Mouse (Mus musculus) myocyte (in vitro differentiated cells): Measurements from ENCODE around the gene Mrpl4. TPM values are rescaled to one million over a fixed set of nuclear protein-coding genes. Genes with fewer than 3 reads are reported as not detected.

Source experiments
- H3K27me3 ChIP-seq: one replicate; pipeline ENCODE4 v1.6.1; 2011; ENCODE audit not compliant: control insufficient read depth, insufficient read depth, insufficient read length
- H3K36me3 ChIP-seq: one replicate; pipeline ENCODE4 v1.6.1; 2011; ENCODE audit not compliant: control insufficient read depth, insufficient read depth
- H3K4me2 ChIP-seq: one replicate; pipeline ENCODE4 v1.6.1; 2011; ENCODE audit warnings: low read depth, control low read depth
- H3K4me3 ChIP-seq: one replicate; pipeline ENCODE4 v1.5.1; 2011; ENCODE audit warnings: mild to moderate bottlenecking, control low read depth, moderate library complexity
- H3K79me2 ChIP-seq: one replicate; pipeline ENCODE4 v1.6.1; 2011; ENCODE audit not compliant: control insufficient read depth, insufficient read depth
- H3ac ChIP-seq: one replicate; pipeline ENCODE4 v1.6.1; 2011; ENCODE audit not compliant: control insufficient read depth, insufficient read length
- CEBPB ChIP-seq: IDR thresholded peaks from 2 replicates; pipeline ENCODE4 v1.6.1; 2011; ENCODE audit warnings: mild to moderate bottlenecking, moderate library complexity; ENCODE audit not compliant: poor library complexity, insufficient read depth, severe bottlenecking
- E2F4 ChIP-seq: IDR thresholded peaks from one replicate; pipeline ENCODE4 v1.6.1; 2011; ENCODE audit warnings: mild to moderate bottlenecking, control low read depth, moderate library complexity; ENCODE audit not compliant: insufficient read depth
- MAX ChIP-seq: IDR thresholded peaks from one replicate; pipeline ENCODE4 v1.6.1; 2011; ENCODE audit warnings: low read depth, mild to moderate bottlenecking, control low read depth
- MYOD1 ChIP-seq, 3 experiments: IDR thresholded peaks; one replicate each; pipeline ENCODE4 v1.6.1; 2011; ENCODE audit warnings: control low read depth in 2 of 3, low read depth in 2 of 3, mild to moderate bottlenecking in 2 of 3, moderate library complexity in 1 of 3; ENCODE audit not compliant: insufficient read length in 2 of 3, control insufficient read depth in 1 of 3
- MYOG ChIP-seq, 3 experiments: IDR thresholded peaks; one replicate each; pipeline ENCODE4 v1.6.1; 2011; ENCODE audit warnings: control low read depth in 2 of 3, low read depth in 2 of 3, mild to moderate bottlenecking in 2 of 3; ENCODE audit not compliant: insufficient read length in 2 of 3, control insufficient read depth in 1 of 3, insufficient read depth in 1 of 3
- POLR2A ChIP-seq: IDR thresholded peaks from one replicate; pipeline ENCODE4 v1.6.1; 2011; ENCODE audit warnings: low read depth, mild to moderate bottlenecking, control low read depth, moderate library complexity; ENCODE audit not compliant: insufficient read length
- POLR2AphosphoS2 ChIP-seq: IDR thresholded peaks from one replicate; pipeline ENCODE4 v1.6.1; 2011; ENCODE audit warnings: low read depth, control low read depth; ENCODE audit not compliant: insufficient read length
- REST ChIP-seq: IDR thresholded peaks from one replicate; pipeline ENCODE4 v1.6.1; 2011; ENCODE audit warnings: mild to moderate bottlenecking, control low read depth, moderate library complexity; ENCODE audit not compliant: insufficient read depth, insufficient read length
- SRF ChIP-seq: IDR thresholded peaks from one replicate; pipeline ENCODE4 v1.6.1; 2011; ENCODE audit warnings: low read depth; ENCODE audit not compliant: control insufficient read depth, insufficient read length
- TCF12 ChIP-seq: IDR thresholded peaks from one replicate; pipeline ENCODE4 v1.6.1; 2011; ENCODE audit warnings: mild to moderate bottlenecking, control low read depth; ENCODE audit not compliant: poor library complexity, insufficient read depth, severe bottlenecking
- TCF3 ChIP-seq: IDR thresholded peaks from one replicate; pipeline ENCODE4 v1.6.1; 2011; ENCODE audit warnings: low read depth, control low read depth; ENCODE audit not compliant: insufficient read length
- USF1 ChIP-seq: IDR thresholded peaks from one replicate; pipeline ENCODE4 v1.6.1; 2011; ENCODE audit warnings: low read depth, mild to moderate bottlenecking, control low read depth, moderate library complexity
- polyA plus RNA-seq: library from polyadenylated mRNA; unstranded; fragments of >200 nt; fragmentation: generic; extraction: Trizol; gene quantifications from one replicate; pipeline ENCODE4 v1.2.1, GENCODE M21; 2012; ENCODE audit warnings: missing spikeins

Gene Mrpl4
- polyA plus RNA-seq, 1 experiment, result 110 TPM

- Histone ChIP-seq H3K4me3 (no peak overlapping the region), H3K79me2 (peaks cover 11% of the 10 kb centered on the region), H3K36me3 (no peaks in the 10 kb centered on the region), H3ac (no peak overlapping the region), H3K4me2 (peak overlapping the region; percentile 15), H3K27me3 (no peaks in the 10 kb centered on the region)
- TF ChIP-seq MYOG (IDR thresholded peaks at IDR 0.05; ENCODE audit: control insufficient read depth in 1 of 3, insufficient read depth in 1 of 3, insufficient read length in 2 of 3, low read depth in 2 of 3) (no peak), TCF12 (no peak), POLR2AphosphoS2 (no peak), E2F4 (no peak), MYOD1 (IDR thresholded peaks at IDR 0.05; ENCODE audit: control insufficient read depth in 1 of 3, insufficient read length in 2 of 3, low read depth in 2 of 3) (no peak), TCF3 (no peak), USF1 (no peak), MAX (no peak), CEBPB (no peak), SRF (no peak), POLR2A (no peak), REST (no peak)
Measured at GRCm38 (mm10) chr9:20966008-20966407, 36.5 kb upstream of the Mrpl4 start.

- no peaks in the 10 kb centered on the region for H3K27me3 ChIP-seq
- H3K79me2 ChIP-seq, result peaks cover 13% of the 10 kb centered on the region
- H3K4me3 ChIP-seq, result no peak overlapping the region
- TF ChIP-seq SRF (no peak), MYOD1 (IDR thresholded peaks at IDR 0.05; ENCODE audit: control insufficient read depth in 1 of 3, insufficient read length in 2 of 3, low read depth in 2 of 3) (no peak), CEBPB (no peak), TCF3 (no peak), E2F4 (no peak), USF1 (no peak), MYOG (IDR thresholded peaks at IDR 0.05; ENCODE audit: control insufficient read depth in 1 of 3, insufficient read depth in 1 of 3, insufficient read length in 2 of 3, low read depth in 2 of 3) (no peak), POLR2AphosphoS2 (no peak), REST (no peak), POLR2A (no peak), MAX (no peak), TCF12 (no peak)
- H3K4me2 ChIP-seq, result no peak overlapping the region
- no peaks in the 10 kb centered on the region for H3K36me3 ChIP-seq
- no peak overlapping the region for H3ac ChIP-seq
Measured at GRCm38 (mm10) chr9:20966747-20967146, 35.8 kb upstream of the Mrpl4 start.

GRCm38 (mm10) chr9:20971751-20972140 lies 30.8 kb upstream of the Mrpl4 start:
- peak overlapping the region; percentile 15 for H3K4me3 ChIP-seq
- H3K79me2 ChIP-seq, result peaks cover 38% of the 10 kb centered on the region
- H3K27me3 ChIP-seq, result no peaks in the 10 kb centered on the region
- H3K4me2 ChIP-seq, result peak overlapping the region; percentile 94
- no peak for TF ChIP-seq REST
- no peak for TF ChIP-seq POLR2AphosphoS2
- TF ChIP-seq E2F4, result no peak
- no peak for TF ChIP-seq MYOG (IDR thresholded peaks at IDR 0.05; ENCODE audit: control insufficient read depth in 1 of 3, insufficient read depth in 1 of 3, insufficient read length in 2 of 3, low read depth in 2 of 3)
- no peak for TF ChIP-seq MAX
- TF ChIP-seq SRF, result no peak
- no peak for TF ChIP-seq TCF3
- TF ChIP-seq TCF12, result no peak
- TF ChIP-seq POLR2A, result no peak
- no peak for TF ChIP-seq CEBPB
- no peak for TF ChIP-seq MYOD1 (IDR thresholded peaks at IDR 0.05; ENCODE audit: control insufficient read depth in 1 of 3, insufficient read length in 2 of 3, low read depth in 2 of 3)
- TF ChIP-seq USF1, result no peak
- no peaks in the 10 kb centered on the region for H3K36me3 ChIP-seq
- no peak overlapping the region for H3ac ChIP-seq

GRCm38 (mm10) chr9:20972141-20972992 lies 30.2 kb upstream of the Mrpl4 start:
- H3K36me3 ChIP-seq, result no peaks in the 10 kb centered on the region
- peak; percentile 59 for TF ChIP-seq POLR2AphosphoS2
- no peak for TF ChIP-seq TCF12
- TF ChIP-seq MYOD1 (IDR thresholded peaks at IDR 0.05; ENCODE audit: control insufficient read depth in 1 of 3, insufficient read length in 2 of 3, low read depth in 2 of 3), result peak in 1 of 3 experiments; percentile 28
- TF ChIP-seq SRF, result no peak
- TF ChIP-seq USF1, result no peak
- peak; percentile 15 for TF ChIP-seq MAX
- no peak for TF ChIP-seq E2F4
- no peak for TF ChIP-seq TCF3
- peak in 1 of 3 experiments; percentile 21 for TF ChIP-seq MYOG (IDR thresholded peaks at IDR 0.05; ENCODE audit: control insufficient read depth in 1 of 3, insufficient read depth in 1 of 3, insufficient read length in 2 of 3, low read depth in 2 of 3)
- peak; percentile 81 for TF ChIP-seq POLR2A
- no peak for TF ChIP-seq REST
- no peak for TF ChIP-seq CEBPB
- H3K4me3 ChIP-seq, result peak overlapping the region; percentile 15
- H3K27me3 ChIP-seq, result no peaks in the 10 kb centered on the region
- peak overlapping the region; percentile 94 for H3K4me2 ChIP-seq
- no peak overlapping the region for H3ac ChIP-seq
- H3K79me2 ChIP-seq, result peaks cover 38% of the 10 kb centered on the region
